Mouse (Mus musculus) embryonic facial prominence, embryonic 12.5 days (tissue): Measurements from ENCODE around the gene Pim3. TPM values are rescaled to one million over a fixed set of nuclear protein-coding genes. Genes with fewer than 3 reads are reported as not detected.

Experiments used
- ATAC-seq: fragments of 200-750 bp; cut with Nextera tagmentation; 2 replicates; pipeline ENCODE4 v1.8.0; 2017; ENCODE audit not compliant: insufficient number of reproducible peaks, insufficient read depth, low FRiP score, low TSS enrichment
- H3K27ac ChIP-seq: fragments of 300-500 bp; sonication (generic); 2 replicates; pipeline ENCODE4 v1.5.1; 2016; ENCODE audit warnings: mild to moderate bottlenecking
- H3K27me3 ChIP-seq: fragments of 300-500 bp; sonication (generic); 2 replicates; pipeline ENCODE4 v1.6.1; 2016; ENCODE audit warnings: mild to moderate bottlenecking, moderate library complexity
- H3K36me3 ChIP-seq: fragments of 300-500 bp; sonication (generic); 2 replicates; pipeline ENCODE4 v1.6.1; 2016; ENCODE audit warnings: mild to moderate bottlenecking
- H3K4me1 ChIP-seq: fragments of 300-500 bp; sonication (generic); 2 replicates; pipeline ENCODE4 v1.6.1; 2016
- H3K4me2 ChIP-seq: fragments of 300-500 bp; sonication (generic); replicated peaks from 2 replicates; pipeline ENCODE4 v1.6.1; 2016; ENCODE audit warnings: mild to moderate bottlenecking, moderate library complexity
- H3K4me3 ChIP-seq: fragments of 300-500 bp; sonication (generic); 2 replicates; pipeline ENCODE4 v1.5.1; 2016; ENCODE audit warnings: mild to moderate bottlenecking
- H3K9ac ChIP-seq: fragments of 300-500 bp; sonication (generic); 2 replicates; pipeline ENCODE4 v1.6.1; 2016; ENCODE audit warnings: mild to moderate bottlenecking, moderate library complexity
- H3K9me3 ChIP-seq: fragments of 300-500 bp; sonication (generic); 2 replicates; pipeline ENCODE4 v1.6.1; 2016; ENCODE audit warnings: mild to moderate bottlenecking, moderate library complexity
- WGBS: fragments of 180-500 bp; shearing (Covaris S2); methylation state at CpG from one replicate; pipeline ENCODE4 v1.1.7; 2016; 5-methylcytosine and 5-hydroxymethylcytosine counted together
- polyA plus RNA-seq: library from polyadenylated mRNA; unstranded; fragments of >200 nt; fragmentation: Nextera tagmentation; extraction: Ambion mirVana; gene quantifications from 2 replicates; pipeline ENCODE4 v1.2.1, GENCODE M21; 2016

The Pim3 gene
- polyA plus RNA-seq, 1 experiment from 2014 or later, result 56.9 TPM

DNA sequence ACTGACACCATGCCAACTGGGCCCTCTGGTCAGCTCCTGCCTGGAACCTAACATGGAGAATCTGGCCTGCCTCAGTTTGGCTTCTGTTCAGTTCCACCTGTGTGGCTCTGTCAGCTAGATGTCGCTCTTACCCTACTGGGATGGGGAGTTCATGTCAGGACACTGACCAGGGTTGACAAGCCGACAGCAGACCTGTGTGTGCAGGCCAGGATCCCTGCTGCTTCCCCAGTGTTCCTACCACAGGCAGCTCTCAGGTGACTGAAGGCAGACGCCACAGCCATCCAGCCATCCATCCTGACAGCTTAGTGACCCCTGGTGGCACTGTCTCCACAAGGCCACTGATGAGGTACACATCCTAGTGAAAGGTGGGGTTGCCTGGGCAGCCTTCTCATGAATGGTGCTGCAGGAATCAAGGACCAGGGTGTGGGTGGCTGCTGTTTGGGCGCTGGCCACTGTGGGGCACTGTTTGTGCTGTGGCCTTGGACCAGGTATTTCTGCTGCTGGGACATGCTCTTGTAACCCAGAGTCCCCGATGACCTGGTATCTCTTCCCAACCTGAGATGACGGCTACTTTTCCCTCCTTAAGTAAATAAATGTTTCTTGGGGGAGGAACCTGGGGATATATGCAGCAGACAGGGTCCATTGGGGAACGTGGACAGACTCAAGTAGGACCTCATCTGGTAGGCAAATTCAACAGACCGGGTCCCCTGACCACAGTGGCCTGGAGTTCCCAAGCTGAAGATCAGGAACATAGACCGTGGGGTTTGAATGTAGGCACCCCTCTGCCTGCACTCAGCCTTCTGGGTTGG lies 33.8 kb upstream of the Pim3 start:
- H3K4me1 ChIP-seq, result no peaks in the 10 kb centered on the region; the same call in 1 of the 2 replicates
- no peaks in the 10 kb centered on the region for H3K27me3 ChIP-seq
- 28% methylated on average over 9 of the region's 9 CpGs for WGBS
- no peaks in the 10 kb centered on the region for H3K9me3 ChIP-seq
- H3K4me2 ChIP-seq, result no peak overlapping the region
- H3K36me3 ChIP-seq, result peaks cover 35% of the 10 kb centered on the region
- no peak; the same call in 1 of the 2 replicates for ATAC-seq
- H3K9ac ChIP-seq, result no peak overlapping the region
- H3K27ac ChIP-seq, result no peak overlapping the region
- no peak overlapping the region for H3K4me3 ChIP-seq

DNA sequence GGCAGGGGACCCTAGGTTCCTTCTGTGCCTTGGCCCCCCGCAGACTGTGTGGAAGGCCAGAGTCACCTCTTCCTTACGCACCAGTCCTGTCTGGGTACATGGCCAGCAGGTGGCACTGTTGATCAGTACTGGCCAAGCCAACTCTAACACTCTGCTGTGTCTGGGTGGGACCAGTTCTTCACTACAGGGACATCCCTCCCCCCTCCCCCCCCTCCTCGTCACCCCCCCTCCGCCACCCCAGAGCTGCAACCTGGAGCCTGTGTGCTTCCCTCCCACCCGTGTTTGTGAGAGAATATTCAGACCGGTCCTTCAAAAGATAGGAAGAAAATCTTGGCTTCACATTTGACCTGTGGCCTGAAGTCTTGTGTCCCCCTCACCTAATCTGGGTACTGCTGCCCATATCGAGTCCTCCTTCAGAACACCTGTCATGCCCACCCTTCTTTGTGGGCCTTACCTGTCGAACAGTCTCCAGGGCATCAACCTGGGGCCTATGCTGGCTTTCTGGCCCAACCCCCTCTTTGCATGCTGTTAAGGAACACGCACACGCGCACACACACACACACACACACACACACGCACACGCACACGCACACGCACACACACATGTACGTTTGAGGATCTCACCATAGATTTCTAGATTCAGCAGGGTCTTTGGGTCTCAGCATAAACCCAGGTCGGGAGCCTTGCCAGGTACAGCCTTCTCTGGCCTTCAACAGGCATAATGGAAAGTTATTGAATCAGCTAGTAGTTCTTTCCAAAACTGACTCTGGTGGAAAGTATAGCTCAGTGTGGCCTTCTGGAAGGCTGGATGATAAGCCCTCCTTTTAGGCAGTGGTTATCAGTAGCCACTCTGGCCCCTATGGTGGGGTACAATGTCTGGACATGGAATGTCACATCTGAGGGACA lies 32.9 kb upstream of the Pim3 start:
- WGBS, result 61% methylated on average over 17 of the region's 17 CpGs
- Histone ChIP-seq H3K4me1 (no peaks in the 10 kb centered on the region; the same call in 1 of the 2 replicates), H3K27me3 (no peaks in the 10 kb centered on the region), H3K36me3 (peaks cover 26% of the 10 kb centered on the region), H3K27ac (no peak overlapping the region), H3K4me3 (no peak overlapping the region), H3K9me3 (no peaks in the 10 kb centered on the region), H3K9ac (no peak overlapping the region), H3K4me2 (no peak overlapping the region)
- peak; percentile 86 for ATAC-seq

DNA sequence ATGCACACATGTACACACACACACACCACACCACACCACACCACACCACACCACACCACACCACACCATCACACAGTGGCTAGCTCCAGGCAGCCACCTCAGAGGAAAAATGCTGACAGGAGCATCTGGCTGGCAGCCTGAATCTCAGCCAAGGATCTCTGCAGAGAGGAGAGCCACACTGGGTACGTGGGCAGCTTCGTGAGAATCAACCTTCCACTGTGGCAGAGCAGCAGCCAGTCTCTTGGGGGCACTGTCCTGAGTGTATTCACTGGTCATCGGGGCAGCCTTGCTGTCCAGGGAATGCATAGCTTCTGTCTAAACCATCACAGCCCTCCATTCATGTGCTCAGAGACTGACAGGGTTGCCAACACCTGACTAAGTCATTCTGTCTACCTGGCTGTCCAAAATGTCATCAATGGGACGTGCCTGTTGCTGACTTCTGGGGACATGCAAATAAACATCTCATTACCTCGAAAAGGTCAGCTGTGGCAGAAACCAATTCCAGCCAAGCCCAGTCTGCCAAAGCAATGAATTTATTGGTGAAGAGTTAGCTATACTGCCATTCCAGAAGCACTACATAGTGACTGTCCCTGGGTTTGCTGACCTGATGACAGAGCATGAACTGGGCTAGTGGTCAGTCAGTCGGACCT lies 32.1 kb upstream of the Pim3 start:
- Histone ChIP-seq H3K27me3 (no peaks in the 10 kb centered on the region), H3K4me3 (no peak overlapping the region), H3K4me1 (no peaks in the 10 kb centered on the region; the same call in 1 of the 2 replicates), H3K27ac (no peak overlapping the region), H3K9me3 (no peaks in the 10 kb centered on the region), H3K36me3 (peaks cover 17% of the 10 kb centered on the region), H3K4me2 (no peak overlapping the region), H3K9ac (no peak overlapping the region)
- 76% methylated on average over 6 of the region's 6 CpGs for WGBS
- ATAC-seq, result no peak

GRCm38 (mm10) chr15:88830696-88831095 lies 31.3 kb upstream of the Pim3 start:
- WGBS, result 77% methylated on average over 5 of the region's 5 CpGs
- no peak for ATAC-seq

GRCm38 (mm10) chr15:88831482-88831881 lies 30.5 kb upstream of the Pim3 start:
- no peak for ATAC-seq
- WGBS, result 67% methylated on average over 5 of the region's 5 CpGs
- no peak overlapping the region for H3K27ac ChIP-seq
- H3K4me1 ChIP-seq, result no peaks in the 10 kb centered on the region; the same call in 1 of the 2 replicates
- no peak overlapping the region for H3K4me2 ChIP-seq
- H3K9me3 ChIP-seq, result no peaks in the 10 kb centered on the region
- H3K36me3 ChIP-seq, result 0 out of 2 replicates have a peak, but pooled peaks cover 2% of the 10 kb centered on the region
- H3K27me3 ChIP-seq, result no peaks in the 10 kb centered on the region
- no peak overlapping the region for H3K9ac ChIP-seq
- H3K4me3 ChIP-seq, result no peak overlapping the region

More at GRCm38 (mm10) chr15:88830696-88831095, 31.3 kb upstream of the Pim3 start:
- H3K9ac ChIP-seq, result no peak overlapping the region
- H3K36me3 ChIP-seq, result peaks cover 10% of the 10 kb centered on the region
- no peak overlapping the region for H3K27ac ChIP-seq
- H3K9me3 ChIP-seq, result no peaks in the 10 kb centered on the region
- H3K27me3 ChIP-seq, result no peaks in the 10 kb centered on the region
- no peak overlapping the region for H3K4me3 ChIP-seq
- H3K4me2 ChIP-seq, result no peak overlapping the region
- no peaks in the 10 kb centered on the region; the same call in 1 of the 2 replicates for H3K4me1 ChIP-seq

DNA sequence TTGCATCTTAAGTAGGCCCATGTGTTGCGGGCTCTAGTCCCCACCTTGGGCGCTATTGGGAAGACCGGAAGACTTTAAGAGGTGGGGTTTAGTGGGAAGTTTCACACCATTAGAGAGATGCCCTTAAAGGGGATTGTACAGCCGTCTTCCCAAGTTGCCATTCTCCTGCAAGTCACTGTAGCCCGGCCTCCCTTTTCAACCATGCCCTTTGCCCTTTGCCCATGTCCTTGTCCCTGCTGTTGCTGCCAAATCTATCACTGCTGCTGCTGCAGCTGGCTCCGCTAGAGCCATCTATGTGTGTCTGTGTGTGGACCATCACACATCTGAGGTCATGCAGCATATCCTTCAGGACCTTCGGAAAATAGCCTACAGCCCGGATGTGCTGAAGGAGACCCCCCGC lies 29.4 kb upstream of the Pim3 start:
- Histone ChIP-seq H3K27me3 (no peaks in the 10 kb centered on the region), H3K4me2 (no peak overlapping the region), H3K27ac (no peak overlapping the region), H3K9me3 (no peaks in the 10 kb centered on the region), H3K4me3 (no peak overlapping the region), H3K4me1 (peaks cover 5% of the 10 kb centered on the region; the same call in 1 of the 2 replicates), H3K9ac (no peak overlapping the region), H3K36me3 (no peaks in the 10 kb centered on the region)
- WGBS, result 73% methylated on average over 9 of the region's 9 CpGs
- no peak for ATAC-seq

DNA sequence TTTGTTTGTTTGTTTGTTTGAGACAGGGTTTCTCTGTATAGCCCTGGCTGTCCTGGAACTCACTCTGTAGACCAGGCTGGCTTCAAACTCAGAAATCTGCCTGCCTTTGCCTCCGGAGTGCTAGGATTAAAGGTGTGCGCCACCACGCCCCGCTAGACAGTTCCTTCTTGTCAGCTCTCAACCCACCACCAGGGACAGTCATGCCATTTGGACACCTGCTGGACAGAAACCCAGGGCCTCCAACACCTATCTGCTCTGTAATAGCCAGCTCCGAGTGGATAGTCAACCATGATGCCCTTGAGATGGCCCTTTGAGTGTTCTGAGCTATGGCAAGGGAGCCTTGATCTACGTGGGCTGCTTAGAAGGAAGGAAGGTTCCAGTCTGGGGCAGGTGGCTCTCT lies 26.0 kb upstream of the Pim3 start:
- 76% methylated on average over 6 of the region's 6 CpGs for WGBS
- no peak for ATAC-seq
- no peak overlapping the region for H3K4me2 ChIP-seq

DNA sequence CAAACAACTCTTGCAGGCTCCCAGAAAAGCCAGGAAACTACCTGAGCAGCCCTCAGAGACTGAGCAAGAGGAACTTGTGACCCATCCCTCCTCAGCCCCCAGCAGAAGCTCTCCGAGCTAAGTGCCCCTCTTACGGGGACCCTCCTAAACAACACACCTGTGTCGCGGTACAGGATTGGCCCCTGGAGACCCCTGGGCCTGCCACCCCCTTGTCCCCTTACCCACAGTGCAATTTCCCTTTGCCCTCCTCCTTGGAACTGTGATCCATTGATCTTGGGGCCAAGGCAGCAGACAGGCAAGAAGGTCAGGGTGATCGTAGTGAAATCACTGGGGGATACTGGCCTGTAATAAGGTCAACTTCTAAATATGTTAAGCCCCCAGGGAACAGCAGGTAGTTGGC lies 25.4 kb upstream of the Pim3 start:
- H3K9me3 ChIP-seq, result no peaks in the 10 kb centered on the region
- peaks cover 16% of the 10 kb centered on the region for H3K4me1 ChIP-seq
- WGBS, result 55% methylated on average over 5 of the region's 5 CpGs
- no peaks in the 10 kb centered on the region for H3K27me3 ChIP-seq
- H3K9ac ChIP-seq, result no peak overlapping the region
- no peaks in the 10 kb centered on the region for H3K36me3 ChIP-seq
- no peak overlapping the region; the same call in 1 of the 2 replicates for H3K4me3 ChIP-seq
- H3K27ac ChIP-seq, result no peak overlapping the region
- no peak for ATAC-seq
- peak overlapping the region; percentile 79; the same call in 1 of the 2 replicates for H3K4me2 ChIP-seq

More for the DNA sequence above, 26.0 kb upstream of the Pim3 start:
- H3K9me3 ChIP-seq, result no peaks in the 10 kb centered on the region
- H3K4me1 ChIP-seq, result peaks cover 16% of the 10 kb centered on the region
- no peak overlapping the region for H3K9ac ChIP-seq
- H3K36me3 ChIP-seq, result no peaks in the 10 kb centered on the region
- no peak overlapping the region for H3K4me3 ChIP-seq
- H3K27me3 ChIP-seq, result no peaks in the 10 kb centered on the region
- H3K27ac ChIP-seq, result no peak overlapping the region

DNA sequence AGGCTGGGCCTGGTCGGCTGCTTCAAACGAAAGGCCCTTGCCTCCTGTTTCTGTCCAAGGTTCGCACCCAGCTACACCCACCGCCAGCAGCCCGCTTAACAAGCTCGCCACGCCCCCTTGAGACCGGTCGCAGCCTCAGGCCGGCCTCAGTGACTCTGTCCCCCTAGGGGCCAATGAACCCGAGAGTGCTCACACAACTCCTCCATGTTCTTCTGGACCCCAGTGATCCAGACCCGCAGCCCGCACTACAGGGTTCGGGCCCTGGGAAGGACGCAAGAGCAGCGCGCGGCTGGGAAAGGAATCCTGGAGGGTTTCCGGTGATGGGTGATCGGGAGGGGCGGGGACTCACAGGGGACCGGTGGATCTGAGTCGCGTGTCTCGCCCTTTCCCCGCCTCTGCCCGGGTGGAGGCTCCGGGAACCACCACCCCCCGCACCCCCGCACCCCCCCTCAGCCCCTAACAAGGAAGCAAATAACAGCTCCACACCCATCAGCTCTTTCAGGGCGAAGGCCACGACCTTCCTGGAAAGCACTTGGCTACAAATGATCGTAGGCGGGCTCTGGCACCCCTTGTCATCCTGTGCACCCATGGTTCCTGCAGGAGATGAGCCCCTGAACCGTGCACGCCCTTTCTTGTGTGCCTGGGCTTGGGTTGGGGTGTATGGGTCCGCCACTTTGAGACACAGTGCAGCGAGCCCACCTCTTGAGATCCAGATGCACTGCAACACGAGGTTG lies 24.6 kb upstream of the Pim3 start:
- WGBS, result under 1% methylated on average over 30 of the region's 39 CpGs

DNA sequence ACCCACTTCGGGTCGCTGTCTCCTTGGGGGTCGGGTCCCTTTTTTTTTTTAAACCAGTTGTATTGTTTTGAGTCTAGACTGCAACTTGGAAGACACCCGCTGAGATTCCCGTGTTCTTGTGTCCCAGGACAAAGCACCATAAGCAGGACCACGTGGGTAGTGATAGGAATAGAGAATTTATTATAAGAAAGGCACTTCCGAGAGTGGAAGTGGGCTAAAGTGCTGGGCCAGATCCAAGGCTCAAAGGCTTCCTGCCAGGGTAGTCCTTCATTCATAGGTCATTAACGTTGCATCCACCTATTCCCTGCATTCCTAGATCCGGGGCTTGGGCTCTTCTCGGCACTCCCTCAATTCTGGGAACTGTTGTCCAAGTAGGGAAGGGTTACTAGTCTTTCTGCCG lies 24.0 kb upstream of the Pim3 start:
- WGBS, result 1% methylated on average over 11 of the region's 11 CpGs

More for the DNA sequence above, 24.6 kb upstream of the Pim3 start:
- no peaks in the 10 kb centered on the region for H3K36me3 ChIP-seq
- H3K4me3 ChIP-seq, result peak overlapping the region; percentile 40
- peak overlapping the region; percentile 79 for H3K4me2 ChIP-seq
- no peak for ATAC-seq
- H3K27me3 ChIP-seq, result no peaks in the 10 kb centered on the region
- H3K9me3 ChIP-seq, result no peaks in the 10 kb centered on the region
- H3K9ac ChIP-seq, result peak overlapping the region; percentile 47
- no peak overlapping the region for H3K27ac ChIP-seq
- H3K4me1 ChIP-seq, result peaks cover 16% of the 10 kb centered on the region

DNA sequence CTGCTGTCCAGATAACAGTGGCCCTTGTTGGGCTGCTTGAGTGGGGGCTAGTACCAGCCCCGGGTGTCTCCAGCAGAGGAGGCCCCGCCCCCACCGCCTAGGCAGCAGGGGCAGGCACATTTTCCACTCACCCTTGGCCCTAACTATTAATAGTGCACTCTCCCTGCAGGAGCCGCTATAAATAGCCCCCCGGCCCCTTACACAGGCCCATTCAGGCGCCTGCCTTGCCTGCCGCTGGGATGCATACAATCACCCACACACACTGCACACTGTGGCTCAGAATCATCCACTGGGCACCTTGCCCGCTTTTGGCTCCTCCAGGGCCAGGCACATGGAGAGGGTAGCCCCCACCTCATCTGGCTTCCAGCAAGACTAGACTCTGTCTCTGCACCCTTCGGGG lies 22.7 kb upstream of the Pim3 start:
- WGBS, result 14% methylated on average over 9 of the region's 9 CpGs
- Histone ChIP-seq H3K27me3 (no peaks in the 10 kb centered on the region), H3K36me3 (no peaks in the 10 kb centered on the region), H3K4me3 (no peak overlapping the region), H3K9me3 (no peaks in the 10 kb centered on the region), H3K4me1 (peaks cover 19% of the 10 kb centered on the region), H3K9ac (no peak overlapping the region), H3K4me2 (peak overlapping the region; percentile 9), H3K27ac (peak overlapping the region; percentile 14; the same call in 1 of the 2 replicates)
- ATAC-seq, result peak; percentile 74; the same call in 1 of the 2 replicates

More for the DNA sequence above, 24.0 kb upstream of the Pim3 start:
- H3K4me1 ChIP-seq, result peaks cover 16% of the 10 kb centered on the region
- ATAC-seq, result no peak
- H3K27ac ChIP-seq, result no peak overlapping the region
- peak overlapping the region; percentile 79 for H3K4me2 ChIP-seq
- no peaks in the 10 kb centered on the region for H3K36me3 ChIP-seq
- no peaks in the 10 kb centered on the region for H3K27me3 ChIP-seq
- H3K4me3 ChIP-seq, result peak overlapping the region; percentile 40
- peak overlapping the region; percentile 47 for H3K9ac ChIP-seq
- no peaks in the 10 kb centered on the region for H3K9me3 ChIP-seq
